Mouse (Mus musculus) small intestine, adult 2 months (tissue): ENCODE results near the gene Mapk13. TPM values are rescaled to one million over a fixed set of nuclear protein-coding genes. Genes with fewer than 3 reads are reported as not detected.
"Not testable (repeated sequence)": the region's sequence is repeated elsewhere in the genome, so short reads cannot be mapped to it uniquely, and the experiment has no call there.

ENCODE experiments used
- H3K27ac ChIP-seq: fragments of 200-500 bp; 2 replicates; pipeline ENCODE4 v1.5.1; 2012; ENCODE audit warnings: low read depth, low read length, control low read depth, inconsistent platforms; ENCODE audit not compliant: insufficient read depth
- H3K27me3 ChIP-seq: fragments of 200-500 bp; 2 replicates; pipeline ENCODE4 v1.6.1; 2012; ENCODE audit warnings: mild to moderate bottlenecking, moderate library complexity, low read length, inconsistent platforms; ENCODE audit not compliant: control insufficient read depth, insufficient read depth
- H3K36me3 ChIP-seq: fragments of 200-500 bp; 2 replicates; pipeline ENCODE4 v1.6.1; 2012; ENCODE audit warnings: mild to moderate bottlenecking, low read length, control low read depth, inconsistent platforms; ENCODE audit not compliant: control insufficient read depth, insufficient read depth
- H3K4me1 ChIP-seq: fragments of 200-500 bp; 2 replicates; pipeline ENCODE4 v1.6.1; 2012; ENCODE audit warnings: low read length, inconsistent platforms, mixed read lengths; ENCODE audit not compliant: control insufficient read depth, insufficient read depth, insufficient read length
- H3K4me3 ChIP-seq: fragments of 200-500 bp; 2 replicates; pipeline ENCODE4 v1.5.1; 2012; ENCODE audit warnings: low read depth, mild to moderate bottlenecking, control low read depth, inconsistent platforms, low read length, moderate library complexity
- CTCF ChIP-seq: fragments of 200-500 bp; IDR thresholded peaks from 2 replicates; pipeline ENCODE4 v1.5.1; 2012; ENCODE audit warnings: low read depth, mild to moderate bottlenecking, control low read depth, inconsistent platforms, low read length, moderate library complexity, mixed read lengths; ENCODE audit not compliant: insufficient replicate concordance, insufficient read length; ENCODE audit errors: extremely low read depth
- POLR2A ChIP-seq: fragments of 200-500 bp; IDR thresholded peaks from 2 replicates; pipeline ENCODE4 v1.6.1; 2012; ENCODE audit warnings: low read depth, mild to moderate bottlenecking, control low read depth, inconsistent platforms, low read length, moderate library complexity
- WGBS: fragments of 180-500 bp; shearing (Covaris S2); methylation state at CpG from one replicate; pipeline ENCODE4 v1.1.7; 2018; 5-methylcytosine and 5-hydroxymethylcytosine counted together
- polyA plus RNA-seq: library from polyadenylated mRNA; depleted of rRNA; stranded (reverse); fragments of >200 nt; gene quantifications from 2 replicates; pipeline ENCODE4 v1.2.3, GENCODE M21; 2012

Gene Mapk13
- polyA plus RNA-seq, 1 experiment: 266 TPM

- 29% methylated on average over 8 of the region's 8 CpGs for whole genome bisulfite sequencing
Observed at GRCm38 (mm10) chr17:28760736-28761312, 8.3 kb upstream of the Mapk13 start.

GRCm38 (mm10) chr17:28761871-28762270, 7.2 kb upstream of the Mapk13 start:
- peak; percentile 94; the same call in 1 of the 2 replicates for TF ChIP-seq CTCF
- no peak for TF ChIP-seq POLR2A
- peaks cover 6% of the 10 kb centered on the region; the same call in 1 of the 2 replicates for H3K36me3 ChIP-seq
- no peak overlapping the region for H3K4me3 ChIP-seq
- WGBS: 6% methylated on average over 3 of the region's 3 CpGs
- H3K27ac ChIP-seq: no peak overlapping the region
- no peaks in the 10 kb centered on the region for H3K27me3 ChIP-seq
- H3K4me1 ChIP-seq: peaks cover 2% of the 10 kb centered on the region; the same call in 1 of the 2 replicates

More at GRCm38 (mm10) chr17:28760736-28761312, 8.3 kb upstream of the Mapk13 start:
- TF ChIP-seq POLR2A (no peak), CTCF (no peak)
- Histone ChIP-seq H3K27ac (no peak overlapping the region), H3K4me3 (no peak overlapping the region), H3K4me1 (peaks cover 2% of the 10 kb centered on the region; the same call in 1 of the 2 replicates), H3K27me3 (no peaks in the 10 kb centered on the region), H3K36me3 (peaks cover 6% of the 10 kb centered on the region; the same call in 1 of the 2 replicates)

- no peak overlapping the region for H3K4me3 ChIP-seq
- TF ChIP-seq CTCF: no peak
- TF ChIP-seq POLR2A: no peak
Observed at GRCm38 (mm10) chr17:28766203-28766602, 2.9 kb upstream of the Mapk13 start.

GRCm38 (mm10) chr17:28766781-28767515, 2.1 kb upstream of the Mapk13 start:
- WGBS: 87% methylated on average over 11 of the region's 11 CpGs
- Histone ChIP-seq H3K27me3 (no peaks in the 10 kb centered on the region), H3K4me3 (no peak overlapping the region), H3K36me3 (peaks cover 6% of the 10 kb centered on the region; the same call in 1 of the 2 replicates), H3K27ac (no peak overlapping the region), H3K4me1 (no peaks in the 10 kb centered on the region; the same call in 1 of the 2 replicates)
- no peak for TF ChIP-seq POLR2A
- no peak for TF ChIP-seq CTCF

More at GRCm38 (mm10) chr17:28766203-28766602, 2.9 kb upstream of the Mapk13 start:
- Histone ChIP-seq H3K27ac (no peak overlapping the region), H3K27me3 (no peaks in the 10 kb centered on the region), H3K36me3 (peaks cover 6% of the 10 kb centered on the region; the same call in 1 of the 2 replicates), H3K4me1 (no peaks in the 10 kb centered on the region; the same call in 1 of the 2 replicates)
- WGBS: 56% methylated on average over 3 of the region's 3 CpGs

GRCm38 (mm10) chr17:28769875-28770421, 851 bp downstream of the Mapk13 start:
- Histone ChIP-seq H3K4me3 (peak overlapping the region; percentile 93), H3K36me3 (peaks cover 12% of the 10 kb centered on the region), H3K4me1 (peaks cover 10% of the 10 kb centered on the region; the same call in 1 of the 2 replicates), H3K27me3 (no peaks in the 10 kb centered on the region), H3K27ac (peak overlapping the region; percentile 84)
- 1% methylated on average over 24 of the region's 24 CpGs for WGBS
- 0 out of 2 replicates have a peak, but pooled peaks have one; percentile 27 for TF ChIP-seq POLR2A
- TF ChIP-seq CTCF: no peak

- Histone ChIP-seq H3K4me3 (peak overlapping the region; percentile 93), H3K36me3 (peaks cover 19% of the 10 kb centered on the region), H3K27me3 (no peaks in the 10 kb centered on the region), H3K4me1 (peaks cover 10% of the 10 kb centered on the region; the same call in 1 of the 2 replicates), H3K27ac (peak overlapping the region; percentile 93)
- 34% methylated on average over 5 of the region's 5 CpGs for WGBS
- TF ChIP-seq POLR2A (peak; percentile 73; the same call in 1 of the 2 replicates), CTCF (no peak)
Observed at GRCm38 (mm10) chr17:28771289-28771688, 2.2 kb downstream of the Mapk13 start.

GRCm38 (mm10) chr17:28774303-28774702, 5.2 kb downstream of the Mapk13 start:
- not testable (repeated sequence) for H3K27ac ChIP-seq

More at GRCm38 (mm10) chr17:28774303-28774702, 5.2 kb downstream of the Mapk13 start:
- not testable (repeated sequence) for H3K27me3 ChIP-seq, H3K4me3 ChIP-seq, H3K4me1 ChIP-seq
- 97% methylated on average over 7 of the region's 9 CpGs for WGBS
- H3K36me3 ChIP-seq: peaks cover 47% of the 10 kb centered on the region
